Mouse (Mus musculus) kidney, adult 2 months (tissue): ENCODE data around the gene 4930402H24Rik.

Experiments used
- CTCF ChIP-seq: fragments of 200-500 bp; conservative IDR thresholded peaks from 2 replicates; pipeline ENCODE4 v1.5.1; 2011; ENCODE audit warnings: low read depth, mild to moderate bottlenecking, control low read depth, low read length, moderate library complexity, mixed read lengths; ENCODE audit not compliant: insufficient read depth, insufficient read length
- POLR2A ChIP-seq: fragments of 200-500 bp; IDR thresholded peaks from one replicate; pipeline ENCODE4 v1.6.1; 2011; ENCODE audit warnings: low read depth, low read length, control low read depth

DNA sequence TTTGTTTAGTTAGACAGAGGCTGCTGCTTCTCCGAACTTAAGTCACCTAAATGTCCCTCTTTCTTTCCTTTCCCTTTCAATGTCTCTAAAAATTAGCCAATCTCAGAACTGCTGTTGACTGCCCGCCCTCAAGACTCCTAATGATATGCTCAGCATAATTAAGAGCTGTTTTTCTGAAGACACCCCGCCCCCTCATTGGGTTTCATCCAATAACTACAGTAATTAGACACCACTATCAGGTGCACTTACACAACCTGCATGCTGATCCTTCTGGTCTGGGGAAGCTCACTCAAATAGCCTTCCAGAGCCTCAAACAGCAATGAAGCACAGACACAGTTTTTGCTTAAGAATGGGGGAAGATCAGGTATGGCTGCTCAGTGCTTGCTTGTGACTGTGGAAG, 156.5 kb downstream of the 4930402H24Rik start:
- TF ChIP-seq POLR2A = no peak
- TF ChIP-seq CTCF = no peak
